8 mouse cellular contexts compared by ENCODE assay signal in the genomic region with DNA sequence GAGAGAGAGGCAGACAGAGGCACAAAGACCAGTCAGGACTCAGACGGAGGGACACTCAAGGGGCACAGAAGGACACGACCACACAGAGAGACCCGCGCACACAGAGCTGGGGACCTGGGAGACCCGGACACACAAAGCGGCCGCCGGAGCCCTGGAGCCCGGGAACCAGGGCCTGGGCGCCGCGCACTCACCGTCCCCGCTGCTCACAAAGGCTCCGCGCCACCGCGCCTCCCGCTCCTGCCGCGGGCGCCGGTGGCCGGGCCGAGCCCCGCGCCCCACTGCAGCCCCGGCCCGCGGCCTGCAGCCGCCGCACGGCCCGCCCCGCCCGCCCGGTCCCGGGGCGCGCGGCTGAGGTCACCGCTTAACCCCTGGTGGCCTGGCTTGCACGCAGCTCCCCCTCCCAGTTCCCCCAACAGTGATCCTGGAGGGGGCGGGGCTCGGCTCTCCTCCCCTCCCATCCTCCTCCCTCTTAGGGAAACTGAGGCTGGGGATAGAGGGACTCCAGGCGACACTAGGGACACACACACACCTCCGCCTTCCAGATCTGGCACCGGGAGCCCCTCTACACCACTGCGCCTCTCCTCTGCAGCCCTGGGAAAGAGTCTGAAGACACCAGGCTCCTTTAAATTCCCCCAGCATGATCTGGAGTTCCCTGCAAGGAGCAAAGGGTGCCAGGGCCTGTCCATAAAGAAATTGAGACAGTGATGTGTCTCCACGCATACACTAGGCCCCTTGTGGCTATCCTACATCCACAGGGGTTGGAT. TPM values are rescaled to one million over a fixed set of nuclear protein-coding genes. Genes with fewer than 3 reads are reported as not detected.
A peak's percentile ranks its signal among the peaks of the same experiment; 100 is the strongest.
DNase-seq lines count a peak whose midpoint lies in the region; ATAC-seq and TF ChIP-seq lines count a peak whose summit lies in the region.

No protein-coding gene starts in this region.

- no peak for TF ChIP-seq POLR2A in limb, embryonic 14.5 days (IDR thresholded peaks at IDR 0.05; ENCODE audit: borderline replicate concordance, extremely low read depth, insufficient read depth, insufficient read length)

- WGBS in embryonic facial prominence, embryonic 13.5 days: under 1% methylated on average over 49 of the region's 50 CpGs
- 1% methylated on average over 16 of the region's 50 CpGs for WGBS in limb, embryonic 14.5 days
- WGBS in neural tube, embryonic 14.5 days: 0% methylated on average over 15 of the region's 50 CpGs

- peaks cover 25% of the 10 kb centered on the region for H3K4me1 ChIP-seq in embryonic facial prominence, embryonic 13.5 days
- H3K4me1 ChIP-seq in limb, embryonic 14.5 days (ENCODE audit: control insufficient read depth, insufficient read depth, low read length): peaks cover 10% of the 10 kb centered on the region
- peaks cover 30% of the 10 kb centered on the region for H3K4me1 ChIP-seq in neural tube, embryonic 14.5 days (ENCODE audit: control insufficient read depth, insufficient read depth, low read length)

- no peaks in the 10 kb centered on the region for H3K9me3 ChIP-seq in embryonic facial prominence, embryonic 13.5 days
- no peaks in the 10 kb centered on the region for H3K9me3 ChIP-seq in limb, embryonic 14.5 days (ENCODE audit: control insufficient read depth, low read length)
- H3K9me3 ChIP-seq in neural tube, embryonic 14.5 days (ENCODE audit: control insufficient read depth, low read length): no peaks in the 10 kb centered on the region

- peak; percentile 53 to 74 for DNase-seq in layer of hippocampus, postnatal 10 days (ENCODE audit: low spot score in 2 of 2)
- no peak for DNase-seq in layer of hippocampus, adult 9-10 months (ENCODE audit: low spot score)
- DNase-seq in adrenal gland, postnatal 10 days: peak; percentile 68
- DNase-seq in heart, postnatal 10 days: peak; percentile 69 to 72
- no peak for DNase-seq in limb, embryonic 14.5 days (ENCODE audit: low spot score)
- DNase-seq in thymus, adult 18-20 months: no peak

- intact Hi-C loops in heart, postnatal 10 days (cut with DNase I): no loop called here

- H3K27me3 ChIP-seq in embryonic facial prominence, embryonic 13.5 days: no peaks in the 10 kb centered on the region
- no peaks in the 10 kb centered on the region for H3K27me3 ChIP-seq in limb, embryonic 14.5 days (ENCODE audit: control insufficient read depth, insufficient read depth, low read length)
- no peaks in the 10 kb centered on the region for H3K27me3 ChIP-seq in neural tube, embryonic 14.5 days (ENCODE audit: control insufficient read depth, insufficient read depth, low read length)

- peak overlapping the region; percentile 78 for H3K27ac ChIP-seq in embryonic facial prominence, embryonic 13.5 days
- peak overlapping the region; percentile 83 for H3K27ac ChIP-seq in limb, embryonic 14.5 days (replicated peaks; ENCODE audit: low read depth, low read length)
- H3K27ac ChIP-seq in neural tube, embryonic 14.5 days (ENCODE audit: low read depth, low read length): peak overlapping the region; percentile 96

- no peaks in the 10 kb centered on the region for H3K36me3 ChIP-seq in embryonic facial prominence, embryonic 13.5 days
- 0 out of 2 replicates have a peak, but pooled peaks cover 4% of the 10 kb centered on the region for H3K36me3 ChIP-seq in limb, embryonic 14.5 days (ENCODE audit: control insufficient read depth, insufficient read depth, low read length)
- H3K36me3 ChIP-seq in neural tube, embryonic 14.5 days (ENCODE audit: control insufficient read depth, insufficient read depth, low read length): 0 out of 2 replicates have a peak, but pooled peaks cover 3% of the 10 kb centered on the region

- ATAC-seq in embryonic facial prominence, embryonic 13.5 days (ENCODE audit: insufficient number of reproducible peaks, insufficient read depth, low FRiP score, low TSS enrichment, low read depth): peak; percentile 66
- peak; percentile 83 for ATAC-seq in limb, embryonic 14.5 days (ENCODE audit: low FRiP score, low read depth)
- ATAC-seq in neural tube, embryonic 14.5 days (ENCODE audit: low read depth): peak; percentile 62

- peak overlapping the region; percentile 90 for H3K9ac ChIP-seq in embryonic facial prominence, embryonic 13.5 days
- H3K9ac ChIP-seq in limb, embryonic 14.5 days (ENCODE audit: low read depth, low read length, severe bottlenecking): peak overlapping the region; percentile 91
- H3K9ac ChIP-seq in neural tube, embryonic 14.5 days (replicated peaks; ENCODE audit: low read depth, low read length): peak overlapping the region; percentile 97

- H3K4me2 ChIP-seq in embryonic facial prominence, embryonic 13.5 days: peak overlapping the region; percentile 75
- peak overlapping the region; percentile 66 for H3K4me2 ChIP-seq in limb, embryonic 14.5 days (replicated peaks; ENCODE audit: low read depth, low read length, severe bottlenecking)
- H3K4me2 ChIP-seq in neural tube, embryonic 14.5 days (ENCODE audit: low read depth, low read length): peak overlapping the region; percentile 76

- H3K4me3 ChIP-seq in embryonic facial prominence, embryonic 13.5 days: peak overlapping the region; percentile 70
- peak overlapping the region; percentile 62 for H3K4me3 ChIP-seq in limb, embryonic 14.5 days (replicated peaks; ENCODE audit: low read length)
- H3K4me3 ChIP-seq in neural tube, embryonic 14.5 days (ENCODE audit: low read depth, low read length): peak overlapping the region; percentile 78

RNA-seq across cellular contexts. Expression of a gene that starts 17.2 kb away (rescaled TPM):
- total RNA-seq in layer of hippocampus, postnatal 10 days (2021): 10 to 100 TPM; 45.5 to 60.7 TPM
- total RNA-seq in adrenal gland, postnatal 10 days (2021): 10 to 100 TPM; 17.5 to 25.7 TPM
- 11.5 and 11.6 TPM in 2 replicates for polyA plus RNA-seq in embryonic facial prominence, embryonic 13.5 days (2015; fragmentation: Nextera tagmentation; extraction: Ambion mirVana)
- total RNA-seq in heart, postnatal 10 days (2021): 10 to 100 TPM; 55.4 to 68.4 TPM
- 19.5 and 25.4 TPM in 2 replicates for polyA plus RNA-seq in limb, embryonic 14.5 days (2012; rRNA removed)
- 13.7 and 15.2 TPM in 2 replicates for polyA plus RNA-seq in limb, embryonic 14.5 days (2014; fragmentation: Nextera tagmentation; extraction: Ambion mirVana)
- polyA plus RNA-seq in neural tube, embryonic 14.5 days (2014; fragmentation: Nextera tagmentation; extraction: Ambion mirVana): 18.8 and 24.4 TPM in 2 replicates

RNA-seq across cellular contexts. Expression of a gene that starts 51.7 kb away (rescaled TPM):
- total RNA-seq in layer of hippocampus, postnatal 10 days (2021): 10 to 100 TPM; 64.7 to 68.5 TPM
- total RNA-seq in adrenal gland, postnatal 10 days (2021): 10 to 100 TPM; 69.2 to 74.3 TPM
- 43.5 and 44.2 TPM in 2 replicates for polyA plus RNA-seq in embryonic facial prominence, embryonic 13.5 days (2015; fragmentation: Nextera tagmentation; extraction: Ambion mirVana)
- total RNA-seq in heart, postnatal 10 days (2021): 10 to 100 TPM; 31.8 to 36.0 TPM
- 119 and 145 TPM in 2 replicates for polyA plus RNA-seq in limb, embryonic 14.5 days (2012; rRNA removed)
- 47.8 and 57.2 TPM in 2 replicates for polyA plus RNA-seq in limb, embryonic 14.5 days (2014; fragmentation: Nextera tagmentation; extraction: Ambion mirVana)
- 9.2 and 11.8 TPM in 2 replicates for polyA plus RNA-seq in neural tube, embryonic 14.5 days (2014; fragmentation: Nextera tagmentation; extraction: Ambion mirVana)

Comparison
In these comparisons a context has a peak if more than half of its experiments do, and no peak if none do; other contexts are left out.
1. DNase-seq: peak in layer of hippocampus, postnatal 10 days (2 of 2), adrenal gland, postnatal 10 days (single experiment) and heart, postnatal 10 days (2 of 2); none in layer of hippocampus, adult 9-10 months (single experiment), limb, embryonic 14.5 days (single experiment) and thymus, adult 18-20 months (0 of 2).
2. Peak in every context shown above with its lines, with median percentiles within 50 percentile points of each other: ATAC-seq, H3K27ac ChIP-seq, H3K4me2 ChIP-seq, H3K4me3 ChIP-seq and H3K9ac ChIP-seq.